Mouse (Mus musculus): ENCODE results near the gene Usp50. TPM values are rescaled to one million over a fixed set of nuclear protein-coding genes. Genes with fewer than 3 reads are reported as not detected.

The Usp50 gene
- 2.8 TPM for polyA plus RNA-seq (2017; shearing (Covaris generic))

DNA sequence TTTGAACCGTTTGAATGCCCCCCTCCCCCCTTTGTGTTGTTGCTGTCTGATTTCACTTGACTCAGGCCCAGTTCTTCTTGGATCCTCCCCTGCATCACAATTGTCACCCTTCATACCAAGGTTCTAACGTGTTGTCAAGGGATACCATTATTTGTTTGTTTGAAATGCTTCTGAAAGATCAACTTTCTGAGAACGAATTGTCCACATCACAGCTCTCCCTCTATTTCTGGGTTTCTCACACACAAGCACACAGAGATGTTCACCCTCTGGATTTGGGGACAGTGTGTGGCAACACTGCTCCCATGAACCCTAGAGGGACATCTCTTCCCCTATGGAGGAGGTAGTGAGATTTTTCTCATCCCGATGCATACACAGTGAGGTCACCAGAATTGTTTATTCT lies at the start of gene Usp50:
Usp50 (minus strand) TSS at position 101 of the 400 bp plus-strand sequence.

DNA sequence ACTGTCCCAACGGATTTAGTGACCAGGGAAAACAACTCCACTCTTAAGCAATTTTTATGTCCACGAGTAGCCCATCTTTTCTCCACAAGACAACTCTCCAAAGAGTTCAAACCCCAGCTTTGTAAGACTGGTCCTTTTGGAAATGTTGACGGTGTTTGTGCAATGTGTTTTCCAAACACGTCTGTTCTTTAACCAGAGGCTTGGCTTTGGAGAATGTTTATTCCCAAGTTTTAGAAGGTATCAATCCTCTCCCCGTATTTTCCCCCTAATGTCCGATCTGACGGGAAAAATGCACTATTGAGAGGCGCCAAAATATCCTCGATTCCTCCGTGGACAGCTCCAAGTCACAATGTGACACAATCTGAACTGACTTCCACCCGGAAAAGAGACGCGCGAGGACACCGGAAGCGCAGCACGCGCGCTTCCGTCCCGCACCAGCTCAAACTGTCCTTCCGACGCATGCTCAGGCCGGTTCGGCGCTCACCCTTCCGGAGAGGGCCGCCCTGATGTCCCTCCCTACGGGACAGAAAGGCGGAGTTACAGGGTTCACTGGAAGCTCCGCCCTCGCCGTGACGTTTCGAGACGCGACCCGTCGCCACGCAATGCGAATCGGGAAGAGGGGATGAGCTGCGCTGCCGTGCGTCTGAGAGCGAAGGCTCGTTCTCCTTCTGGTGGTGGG lies 76.4 kb downstream of the Usp50 start, which contains the start of gene Usp8:
Usp8 (plus strand) TSS at position 570 of the 679 bp plus-strand sequence.

DNA sequence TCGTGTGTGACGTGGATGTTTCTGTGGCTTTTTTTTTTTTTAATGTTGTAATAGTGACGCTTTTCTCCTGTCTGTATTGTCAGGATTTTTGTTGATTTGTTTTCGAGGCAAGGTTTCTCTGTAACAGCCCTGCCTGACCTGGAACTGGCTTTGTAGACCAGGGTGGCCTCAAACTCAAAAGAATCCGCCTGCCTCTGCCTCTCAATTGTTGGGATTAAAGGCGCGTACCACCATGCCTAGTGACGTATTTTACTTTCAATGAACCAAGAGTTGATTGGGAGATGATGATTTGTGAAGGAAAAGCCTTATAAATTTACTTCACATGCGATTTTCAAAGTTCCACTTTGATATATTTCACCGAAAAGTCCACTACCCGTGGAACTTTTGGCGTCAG lies 107.2 kb downstream of the Usp50 start, which contains the start of gene Gabpb1:
Gabpb1 (minus strand) TSS at position 216 of the 394 bp plus-strand sequence.

Other genes with a start within 250 kb of the Usp50 start
- gene Slc27a2, start 231.1 kb downstream of the Usp50 start, polyA plus RNA-seq (2017; shearing (Covaris generic)) = 0.54 TPM
- gene Hdc, start 164.2 kb downstream of the Usp50 start, polyA plus RNA-seq (2017; shearing (Covaris generic)) = 11.1 TPM
- 233 TPM for gene Gabpb1, start 107.1 kb downstream of the Usp50 start, polyA plus RNA-seq (2017; shearing (Covaris generic))
- 48.1 TPM for gene Usp8, start 76.1 kb downstream of the Usp50 start, polyA plus RNA-seq (2017; shearing (Covaris generic))
- gene Trpm7, start 92.8 kb upstream of the Usp50 start, polyA plus RNA-seq (2017; shearing (Covaris generic)) = 58.4 TPM
- gene Sppl2a, start 149.8 kb upstream of the Usp50 start, polyA plus RNA-seq (2017; shearing (Covaris generic)) = 50.2 TPM
- 10.9 TPM for gene Ap4e1, start 225.2 kb upstream of the Usp50 start, polyA plus RNA-seq (2017; shearing (Covaris generic))

All from effector memory CD4-positive, alpha-beta T cell, adult 7 months (primary cell).